Mouse (Mus musculus) brown adipose tissue, adult 24 weeks (tissue): ENCODE data around the gene Plcb2. TPM values are rescaled to one million over a fixed set of nuclear protein-coding genes. Genes with fewer than 3 reads are reported as not detected.
A peak's percentile ranks its signal among the peaks of the same experiment; 100 is the strongest.

Experiments
- H3K27ac ChIP-seq: fragments of 200-500 bp; replicated peaks from 2 replicates; pipeline ENCODE4 v1.5.1; 2012; ENCODE audit warnings: low read depth, mild to moderate bottlenecking, low read length
- H3K4me1 ChIP-seq: fragments of 200-500 bp; 2 replicates; pipeline ENCODE4 v1.6.1; 2012; ENCODE audit warnings: low read length, mixed read lengths; ENCODE audit not compliant: control insufficient read depth, insufficient read depth, insufficient read length
- H3K4me3 ChIP-seq: fragments of 200-500 bp; 2 replicates; pipeline ENCODE4 v1.5.1; 2012; ENCODE audit warnings: low read depth, mild to moderate bottlenecking, low read length, moderate library complexity; ENCODE audit not compliant: insufficient read depth
- polyA plus RNA-seq: library from polyadenylated mRNA; stranded (reverse); fragments of >200 nt; gene quantifications from 2 replicates; pipeline ENCODE4 v1.2.4, GENCODE M21; 2012; ENCODE audit not compliant: missing spikeins, insufficient read depth, insufficient read length

Plcb2 gene
- polyA plus RNA-seq, 1 experiment: 0.71 TPM

- Histone ChIP-seq H3K27ac (no peak overlapping the region), H3K4me3 (no peak overlapping the region), H3K4me1 (peaks cover 5% of the 10 kb centered on the region; the same call in 1 of the 2 replicates)
These were observed 15.2 kb upstream of the Plcb2 start for GRCm38 (mm10) chr2:118743261-118743943.

GRCm38 (mm10) chr2:118741183-118741582 lies 12.9 kb upstream of the Plcb2 start:
- Histone ChIP-seq H3K4me1 (peaks cover 5% of the 10 kb centered on the region; the same call in 1 of the 2 replicates), H3K4me3 (no peak overlapping the region), H3K27ac (no peak overlapping the region)

GRCm38 (mm10) chr2:118740341-118740740 lies 12.1 kb upstream of the Plcb2 start:
- Histone ChIP-seq H3K4me3 (no peak overlapping the region), H3K4me1 (peaks cover 5% of the 10 kb centered on the region; the same call in 1 of the 2 replicates), H3K27ac (no peak overlapping the region)

GRCm38 (mm10) chr2:118733341-118733740 lies 5.1 kb upstream of the Plcb2 start:
- Histone ChIP-seq H3K4me3 (no peak overlapping the region), H3K4me1 (no peaks in the 10 kb centered on the region), H3K27ac (no peak overlapping the region)

GRCm38 (mm10) chr2:118731981-118732380 lies 3.7 kb upstream of the Plcb2 start:
- no peak overlapping the region for H3K4me3 ChIP-seq
- H3K4me1 ChIP-seq: no peaks in the 10 kb centered on the region
- H3K27ac ChIP-seq: no peak overlapping the region

GRCm38 (mm10) chr2:118730622-118730915 lies 2.3 kb upstream of the Plcb2 start:
- Histone ChIP-seq H3K4me3 (no peak overlapping the region), H3K27ac (no peak overlapping the region)

GRCm38 (mm10) chr2:118729816-118730621 lies 1.8 kb upstream of the Plcb2 start:
- Histone ChIP-seq H3K4me3 (no peak overlapping the region), H3K27ac (no peak overlapping the region), H3K4me1 (no peaks in the 10 kb centered on the region)

More at GRCm38 (mm10) chr2:118730622-118730915, 2.3 kb upstream of the Plcb2 start:
- H3K4me1 ChIP-seq: no peaks in the 10 kb centered on the region

GRCm38 (mm10) chr2:118729194-118729593 lies 956 bp upstream of the Plcb2 start:
- H3K27ac ChIP-seq: no peak overlapping the region
- no peak overlapping the region for H3K4me3 ChIP-seq
- H3K4me1 ChIP-seq: no peaks in the 10 kb centered on the region

GRCm38 (mm10) chr2:118727911-118728310 lies 327 bp downstream of the Plcb2 start:
- Histone ChIP-seq H3K4me3 (peak overlapping the region; percentile 34), H3K4me1 (no peaks in the 10 kb centered on the region), H3K27ac (no peak overlapping the region)

GRCm38 (mm10) chr2:118726873-118727272 lies 1.4 kb downstream of the Plcb2 start:
- H3K4me3 ChIP-seq: no peak overlapping the region
- no peak overlapping the region for H3K27ac ChIP-seq
- H3K4me1 ChIP-seq: no peaks in the 10 kb centered on the region

GRCm38 (mm10) chr2:118725511-118725910 lies 2.7 kb downstream of the Plcb2 start:
- no peak overlapping the region for H3K4me3 ChIP-seq

GRCm38 (mm10) chr2:118723693-118724486 lies 4.3 kb downstream of the Plcb2 start:
- H3K27ac ChIP-seq: no peak overlapping the region
- no peaks in the 10 kb centered on the region for H3K4me1 ChIP-seq
- no peak overlapping the region for H3K4me3 ChIP-seq

More at GRCm38 (mm10) chr2:118725511-118725910, 2.7 kb downstream of the Plcb2 start:
- H3K4me1 ChIP-seq: no peaks in the 10 kb centered on the region
- H3K27ac ChIP-seq: no peak overlapping the region

GRCm38 (mm10) chr2:118716677-118717076 lies 11.6 kb downstream of the Plcb2 start:
- Histone ChIP-seq H3K27ac (no peak overlapping the region), H3K4me1 (no peaks in the 10 kb centered on the region), H3K4me3 (no peak overlapping the region)

GRCm38 (mm10) chr2:118714230-118714629 lies 14.0 kb downstream of the Plcb2 start:
- Histone ChIP-seq H3K4me1 (peaks cover 3% of the 10 kb centered on the region; the same call in 1 of the 2 replicates), H3K4me3 (no peak overlapping the region), H3K27ac (no peak overlapping the region)

GRCm38 (mm10) chr2:118713631-118714030 lies 14.6 kb downstream of the Plcb2 start:
- no peak overlapping the region for H3K27ac ChIP-seq
- peaks cover 5% of the 10 kb centered on the region; the same call in 1 of the 2 replicates for H3K4me1 ChIP-seq
- no peak overlapping the region for H3K4me3 ChIP-seq
